Mouse (Mus musculus) heart, embryonic 11.5 days (tissue): ENCODE results near the gene Tnfrsf12a. TPM values are rescaled to one million over a fixed set of nuclear protein-coding genes. Genes with fewer than 3 reads are reported as not detected.

Source experiments
- ATAC-seq: fragments of 200-750 bp; cut with Nextera tagmentation; replicated peaks from 2 replicates; pipeline ENCODE4 v1.8.0; 2017; ENCODE audit warnings: moderate library complexity; ENCODE audit not compliant: insufficient number of reproducible peaks, low FRiP score, low TSS enrichment
- H3K27ac ChIP-seq: fragments of 300-500 bp; sonication (generic); 2 replicates; pipeline ENCODE4 v1.5.1; 2014; ENCODE audit warnings: mild to moderate bottlenecking, low read depth, low read length
- H3K27me3 ChIP-seq: fragments of 300-500 bp; sonication (generic); 2 replicates; pipeline ENCODE4 v1.6.1; 2014; ENCODE audit warnings: mild to moderate bottlenecking, low read length, mixed read lengths; ENCODE audit not compliant: control insufficient read depth, insufficient read depth
- H3K36me3 ChIP-seq: fragments of 300-500 bp; sonication (generic); 2 replicates; pipeline ENCODE4 v1.6.1; 2014; ENCODE audit warnings: mild to moderate bottlenecking, low read length, moderate library complexity, mixed read lengths; ENCODE audit not compliant: control insufficient read depth, insufficient read depth
- H3K4me1 ChIP-seq: fragments of 300-500 bp; sonication (generic); 2 replicates; pipeline ENCODE4 v1.6.1; 2014; ENCODE audit warnings: low read length; ENCODE audit not compliant: control insufficient read depth, insufficient read depth
- H3K4me2 ChIP-seq: fragments of 300-500 bp; sonication (generic); 2 replicates; pipeline ENCODE4 v1.6.1; 2014; ENCODE audit warnings: mild to moderate bottlenecking, moderate library complexity
- H3K4me3 ChIP-seq: fragments of 300-500 bp; sonication (generic); 2 replicates; pipeline ENCODE4 v1.5.1; 2014; ENCODE audit warnings: low read depth, low read length
- H3K9ac ChIP-seq: fragments of 300-500 bp; sonication (generic); 2 replicates; pipeline ENCODE4 v1.6.1; 2014; ENCODE audit warnings: mild to moderate bottlenecking, low read depth, low read length, moderate library complexity
- H3K9me3 ChIP-seq: fragments of 300-500 bp; sonication (generic); replicated peaks from 2 replicates; pipeline ENCODE4 v1.6.1; 2016; ENCODE audit warnings: low read length; ENCODE audit not compliant: control insufficient read depth
- WGBS: fragments of 180-500 bp; shearing (Covaris S2); extraction: QIAGEN DNeasy Blood & Tissue Kit; methylation state at CpG from one replicate; pipeline ENCODE4 v1.1.7; 2014; ENCODE audit not compliant: insufficient replicate concordance; 5-methylcytosine and 5-hydroxymethylcytosine counted together
- polyA plus RNA-seq: library from polyadenylated mRNA; unstranded; fragments of >200 nt; fragmentation: Nextera tagmentation; extraction: Ambion mirVana; gene quantifications from 2 replicates; pipeline ENCODE4 v1.2.1, GENCODE M21; 2014

Tnfrsf12a gene
- polyA plus RNA-seq, 1 experiment from 2014 or later, result 77.6 TPM

DNA sequence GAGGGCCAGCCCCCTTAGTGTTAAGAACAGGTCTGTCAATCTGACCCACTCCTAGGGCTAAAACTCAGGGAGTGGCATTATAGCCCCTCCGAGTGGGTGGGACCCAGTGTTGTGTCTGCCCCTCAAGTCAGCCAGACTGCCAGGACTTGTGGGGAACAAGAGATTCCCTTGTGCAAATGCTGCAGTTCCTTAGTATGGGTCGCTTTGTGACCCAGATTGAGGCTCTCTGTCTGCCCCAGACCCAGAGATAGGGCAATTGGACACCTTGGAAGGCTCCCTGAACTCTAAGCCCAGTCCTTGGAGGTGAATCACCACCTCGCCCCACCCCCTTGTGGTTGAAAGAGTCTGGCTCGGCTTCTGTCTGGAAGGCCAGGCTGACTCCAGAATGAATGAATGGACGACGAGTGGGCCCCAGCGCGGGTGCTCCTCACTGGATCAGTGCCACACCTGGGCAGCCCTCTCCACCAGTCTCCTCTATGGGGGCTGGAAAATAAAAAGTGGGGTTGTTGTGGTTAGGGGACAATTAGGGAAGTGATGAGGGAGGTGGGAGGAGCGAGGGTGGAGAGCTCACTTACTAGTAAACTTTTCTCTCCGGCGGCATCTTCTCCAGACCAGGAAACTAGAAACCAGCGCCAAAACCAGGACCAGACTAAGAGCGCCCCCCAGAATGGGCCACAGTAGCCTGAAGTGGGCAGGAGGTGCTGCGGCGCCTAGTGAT lies 1.5 kb downstream of the Tnfrsf12a start:
- peak overlapping the region; percentile 95 for H3K27ac ChIP-seq
- WGBS, result 7% methylated on average over 15 of the region's 15 CpGs
- H3K9me3 ChIP-seq, result no peaks in the 10 kb centered on the region
- peak overlapping the region; percentile 73 for H3K4me3 ChIP-seq
- ATAC-seq, result no peak
- peaks cover 25% of the 10 kb centered on the region for H3K27me3 ChIP-seq
- peak overlapping the region; percentile 86 for H3K9ac ChIP-seq
- H3K36me3 ChIP-seq, result no peaks in the 10 kb centered on the region
- H3K4me2 ChIP-seq, result peak overlapping the region; percentile 95
- peaks cover 21% of the 10 kb centered on the region for H3K4me1 ChIP-seq

DNA sequence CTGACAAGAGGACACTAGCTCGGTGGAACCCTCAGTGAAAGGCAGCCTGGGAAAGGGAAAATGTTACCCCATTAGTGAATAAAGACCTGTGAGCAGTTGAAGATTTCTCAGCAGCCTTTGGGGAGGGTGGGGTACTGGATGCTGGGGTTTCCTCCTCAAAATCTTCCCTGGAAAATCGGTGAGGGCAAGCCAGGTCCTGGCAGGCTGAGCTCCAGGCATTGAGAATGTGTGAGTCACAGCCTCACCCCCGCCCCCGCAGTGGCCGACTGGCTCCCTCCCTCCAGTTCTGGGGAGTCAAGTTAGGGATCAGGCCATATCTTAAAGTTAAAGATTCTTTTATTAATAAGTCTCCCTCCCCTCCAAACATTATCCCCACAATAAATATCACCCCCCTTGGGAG lies 2.1 kb downstream of the Tnfrsf12a start:
- Histone ChIP-seq H3K9me3 (no peaks in the 10 kb centered on the region), H3K36me3 (peaks cover 3% of the 10 kb centered on the region; the same call in 1 of the 2 replicates), H3K27me3 (peaks cover 19% of the 10 kb centered on the region), H3K4me1 (peaks cover 21% of the 10 kb centered on the region), H3K4me2 (peak overlapping the region; percentile 95), H3K4me3 (peak overlapping the region; percentile 73), H3K9ac (peak overlapping the region; percentile 86), H3K27ac (peak overlapping the region; percentile 95)
- 18% methylated on average over 5 of the region's 5 CpGs for WGBS
- ATAC-seq, result no peak

GRCm38 (mm10) chr17:23674271-23674952 lies 2.9 kb downstream of the Tnfrsf12a start:
- peak overlapping the region; percentile 95 for H3K27ac ChIP-seq
- H3K4me2 ChIP-seq, result peak overlapping the region; percentile 95
- WGBS, result 22% methylated on average over 9 of the region's 9 CpGs
- no peaks in the 10 kb centered on the region for H3K9me3 ChIP-seq
- H3K4me1 ChIP-seq, result peaks cover 21% of the 10 kb centered on the region
- H3K36me3 ChIP-seq, result peaks cover 7% of the 10 kb centered on the region
- H3K4me3 ChIP-seq, result peak overlapping the region; percentile 73
- H3K27me3 ChIP-seq, result peaks cover 12% of the 10 kb centered on the region
- no peak for ATAC-seq
- peak overlapping the region; percentile 86 for H3K9ac ChIP-seq

DNA sequence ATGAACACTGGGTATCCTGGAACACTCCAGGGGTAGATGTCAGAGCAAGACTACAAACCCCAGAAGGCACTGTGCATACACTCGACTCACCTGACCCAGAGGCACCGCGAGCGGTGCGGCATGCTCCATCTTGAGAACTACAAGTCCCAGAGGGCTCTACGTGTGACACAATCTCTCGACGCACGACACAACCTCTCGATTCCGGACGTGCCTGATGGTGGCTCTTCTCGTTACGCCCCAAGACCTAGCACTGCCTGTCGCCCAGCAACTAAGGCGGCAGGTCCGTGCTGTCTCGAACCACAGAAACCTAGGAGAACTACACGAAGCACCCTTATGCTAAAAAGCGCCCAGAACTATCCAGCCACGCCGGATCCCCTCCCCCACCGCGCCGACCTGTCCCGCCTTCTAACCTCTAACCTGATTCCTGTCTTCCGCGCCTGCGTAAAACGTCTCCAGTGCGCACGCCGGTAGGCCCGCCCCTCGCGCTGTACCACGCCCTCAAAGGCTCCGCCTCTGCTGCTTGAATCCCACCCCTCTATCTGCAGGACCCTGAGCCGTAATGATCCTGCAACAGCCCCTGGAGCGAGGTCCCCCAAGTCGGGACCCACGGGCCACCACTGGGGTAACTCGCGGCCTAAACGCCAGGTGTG lies 3.7 kb downstream of the Tnfrsf12a start, which contains the start of the genes Hcfc1r1 and Thoc6:
Gene Hcfc1r1 (plus strand): TSS at position 173 of the 650 bp plus-strand sequence.
Gene Thoc6 (minus strand): TSS at position 459 of the 650 bp plus-strand sequence.
- peak; percentile 87 for ATAC-seq
- WGBS, result under 1% methylated on average over 45 of the region's 45 CpGs
- peaks cover 21% of the 10 kb centered on the region for H3K4me1 ChIP-seq

GRCm38 (mm10) chr17:23672761-23673160 lies 4.5 kb downstream of the Tnfrsf12a start:
- Histone ChIP-seq H3K9ac (peak overlapping the region; percentile 39; the same call in 1 of the 2 replicates), H3K36me3 (peaks cover 16% of the 10 kb centered on the region), H3K4me3 (peak overlapping the region; percentile 73), H3K4me2 (peak overlapping the region; percentile 95), H3K27ac (no peak overlapping the region), H3K27me3 (no peaks in the 10 kb centered on the region), H3K4me1 (peaks cover 21% of the 10 kb centered on the region), H3K9me3 (no peaks in the 10 kb centered on the region)
- 56% methylated on average over 3 of the region's 3 CpGs for WGBS
- ATAC-seq, result no peak

More for the DNA sequence above, 3.7 kb downstream of the Tnfrsf12a start, which contains the start of the genes Hcfc1r1 and Thoc6:
- Histone ChIP-seq H3K9me3 (no peaks in the 10 kb centered on the region), H3K9ac (peak within 1 kb of the TSS; percentile 86), H3K27me3 (peaks cover 3% of the 10 kb centered on the region), H3K27ac (peak within 1 kb of the TSS; percentile 95), H3K36me3 (peaks cover 15% of the 10 kb centered on the region), H3K4me2 (peak within 1 kb of the TSS; percentile 95), H3K4me3 (peak within 1 kb of the TSS; percentile 73)

GRCm38 (mm10) chr17:23671519-23671918 lies 5.7 kb downstream of the Tnfrsf12a start:
- Histone ChIP-seq H3K36me3 (peaks cover 20% of the 10 kb centered on the region), H3K4me3 (no peak overlapping the region), H3K27me3 (no peaks in the 10 kb centered on the region), H3K4me2 (no peak overlapping the region), H3K9ac (no peak overlapping the region), H3K9me3 (no peaks in the 10 kb centered on the region), H3K4me1 (peaks cover 21% of the 10 kb centered on the region), H3K27ac (no peak overlapping the region)
- ATAC-seq, result no peak
- WGBS, result 89% methylated on average over 3 of the region's 3 CpGs

GRCm38 (mm10) chr17:23670516-23671074 lies 6.7 kb downstream of the Tnfrsf12a start:
- Histone ChIP-seq H3K36me3 (peaks cover 23% of the 10 kb centered on the region), H3K27me3 (no peaks in the 10 kb centered on the region), H3K4me3 (no peak overlapping the region), H3K9ac (no peak overlapping the region), H3K4me2 (no peak overlapping the region), H3K9me3 (no peaks in the 10 kb centered on the region), H3K27ac (no peak overlapping the region), H3K4me1 (peaks cover 15% of the 10 kb centered on the region)
- 88% methylated on average over 7 of the region's 7 CpGs for WGBS
- ATAC-seq, result no peak

- no peaks in the 10 kb centered on the region for H3K9me3 ChIP-seq
- no peak overlapping the region for H3K9ac ChIP-seq
- peaks cover 27% of the 10 kb centered on the region for H3K27me3 ChIP-seq
- H3K4me1 ChIP-seq, result no peaks in the 10 kb centered on the region
- no peak for ATAC-seq
- H3K4me3 ChIP-seq, result no peak overlapping the region
- H3K36me3 ChIP-seq, result peaks cover 22% of the 10 kb centered on the region
- WGBS, result 78% methylated on average over 14 of the region's 14 CpGs
- H3K4me2 ChIP-seq, result no peak overlapping the region
- H3K27ac ChIP-seq, result no peak overlapping the region
Measured at GRCm38 (mm10) chr17:23665511-23665910, 11.8 kb downstream of the Tnfrsf12a start.
